Mouse (Mus musculus) lung, postnatal 4 days (tissue): ENCODE results near the gene Ddx19a.
A peak's percentile ranks its signal among the peaks of the same experiment; 100 is the strongest.
"Not testable (repeated sequence)": the region's sequence is repeated elsewhere in the genome, so short reads cannot be mapped to it uniquely, and the experiment has no call there.

Experiments used
- DNase-seq, 2 experiments: peaks; one replicate each; pipeline ENCODE4 v3.0.0; 2021

Ddx19a gene

DNA sequence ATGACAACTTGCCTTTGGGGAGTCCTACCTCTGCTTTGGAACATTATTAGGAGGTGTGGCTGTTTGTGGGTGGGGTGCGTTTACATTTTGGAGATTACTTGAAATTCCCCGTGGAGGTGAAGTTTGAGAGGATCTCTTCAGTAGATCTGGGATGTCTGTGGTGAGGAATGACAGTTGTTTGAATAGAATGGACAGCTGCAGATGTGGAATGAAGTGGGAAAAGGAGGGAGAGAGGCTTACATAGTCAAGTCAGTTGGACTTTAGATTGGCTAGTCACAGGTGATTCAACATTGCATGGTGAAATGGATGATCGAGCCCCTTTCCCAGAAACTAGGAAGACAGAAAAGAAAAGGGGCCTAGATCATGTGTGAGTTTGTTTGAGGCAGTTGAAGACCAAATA is 65.2 kb downstream of the Ddx19a start:
- DNase-seq = no peak

DNA sequence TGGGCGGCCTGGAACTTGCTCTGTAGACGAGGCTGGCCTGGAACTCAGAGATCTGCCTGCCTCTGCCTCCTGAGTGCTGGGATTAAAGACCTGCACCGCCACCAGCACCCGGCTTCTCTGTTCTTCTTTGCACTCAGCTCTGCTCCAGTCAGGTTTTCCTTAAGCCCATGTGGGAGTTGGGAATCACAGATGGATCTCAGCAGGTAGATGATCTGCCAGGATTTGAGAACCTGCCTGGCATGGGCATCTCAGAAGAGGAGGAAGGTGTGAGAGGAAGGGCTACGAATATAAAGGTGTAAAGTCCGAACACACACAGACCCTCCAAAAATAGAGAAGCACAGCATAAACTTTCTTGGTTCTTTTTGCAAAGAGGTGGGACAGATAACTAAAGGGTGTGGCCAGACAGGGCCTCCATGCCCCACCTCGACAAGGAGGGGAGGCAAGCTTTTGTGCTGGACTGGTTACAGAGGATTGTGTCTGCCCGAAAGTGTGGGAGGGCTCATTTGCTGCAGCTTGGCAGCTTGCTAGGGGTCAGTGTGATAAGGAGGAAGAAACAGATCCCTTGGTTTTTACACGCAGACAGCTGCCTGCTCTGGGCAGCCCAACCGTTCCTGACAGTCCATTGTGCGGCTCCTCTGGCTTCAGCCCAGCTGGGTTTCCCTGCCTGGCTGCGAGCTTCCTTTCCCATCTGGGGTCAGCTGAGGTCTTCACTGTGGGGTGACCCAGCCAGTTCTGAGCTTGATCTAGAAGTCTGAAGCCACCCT is 66.2 kb downstream of the Ddx19a start:
- DNase-seq = peak; percentile 78 to 89

DNA sequence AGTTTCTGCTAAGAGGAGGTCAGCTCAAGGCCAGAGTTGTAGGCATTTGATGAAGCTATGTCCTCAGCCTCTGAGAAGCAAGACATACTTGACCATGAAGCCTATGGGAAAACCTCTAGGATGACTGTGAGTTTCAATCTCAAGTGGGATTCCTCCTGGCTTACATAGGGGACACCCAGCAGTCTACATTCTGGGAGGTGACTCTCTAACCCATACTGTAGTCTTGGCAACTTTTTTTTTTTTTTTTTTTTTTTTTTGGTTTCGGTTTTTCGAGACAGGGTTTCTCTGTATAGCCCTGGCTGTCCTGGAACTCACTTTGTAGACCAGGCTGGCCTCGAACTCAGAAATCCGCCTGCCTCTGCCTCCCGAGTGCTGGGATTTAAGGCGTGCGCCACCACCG is 67.9 kb downstream of the Ddx19a start:
- DNase-seq = not testable (repeated sequence)

DNA sequence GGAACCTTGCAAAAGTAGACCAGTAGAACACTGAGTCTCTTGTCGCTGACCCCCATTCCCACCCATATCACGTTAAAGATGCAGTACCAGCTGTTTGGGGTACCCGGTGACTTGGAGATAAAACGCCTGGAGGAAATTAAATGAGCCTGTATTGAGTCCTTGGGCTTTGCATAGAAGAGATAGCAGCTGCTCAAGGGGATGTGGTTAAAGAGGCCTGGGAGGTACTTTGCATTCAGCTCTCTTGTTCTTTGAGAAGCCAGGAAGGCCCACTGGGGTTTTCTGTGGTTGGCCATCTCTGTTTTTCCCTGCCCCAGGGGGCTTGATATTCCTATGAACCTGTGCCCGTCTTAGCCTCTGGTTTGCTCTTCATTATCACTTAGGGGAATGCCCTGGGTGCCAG is 68.5 kb downstream of the Ddx19a start:
- no peak for DNase-seq

DNA sequence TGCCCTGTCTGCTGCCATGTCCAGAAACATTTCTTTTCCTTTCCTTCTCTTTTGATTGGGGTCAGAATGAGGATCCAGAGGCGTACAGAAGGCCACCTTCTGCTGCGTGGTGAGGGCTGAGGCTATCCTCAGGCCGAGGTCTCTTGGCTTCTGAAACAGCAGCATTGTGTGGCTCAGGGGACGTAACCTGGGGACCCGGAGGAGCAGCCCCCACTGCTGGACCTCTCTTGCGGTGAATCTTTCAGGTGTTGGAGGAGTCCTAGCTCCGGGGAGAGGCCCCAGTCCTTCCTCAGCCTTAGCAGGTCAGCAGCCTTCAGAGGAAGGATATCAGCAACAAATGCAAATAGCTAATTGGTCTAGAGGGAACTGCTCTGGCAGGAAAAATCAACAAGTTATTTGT is 69.2 kb downstream of the Ddx19a start:
- no peak for DNase-seq

DNA sequence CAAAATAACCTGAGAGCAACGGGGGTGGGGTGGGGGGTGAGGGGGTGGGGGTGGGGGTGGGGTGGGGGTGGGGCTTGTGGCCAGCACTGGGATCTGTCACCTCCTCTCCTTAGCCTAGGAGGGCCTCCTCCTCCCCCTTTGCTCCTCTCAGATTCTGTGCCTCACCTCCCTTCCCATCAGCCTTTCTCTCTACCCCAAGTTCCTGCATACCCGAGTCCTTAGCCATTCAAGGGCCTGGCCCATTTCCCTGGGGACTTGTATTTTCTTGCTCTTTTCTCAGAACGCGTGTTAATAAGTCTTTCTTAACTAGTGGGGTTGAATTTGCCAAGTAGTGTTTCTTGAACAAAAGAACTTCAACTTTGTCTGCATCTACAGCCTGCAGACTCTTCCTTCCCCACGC is 70.9 kb downstream of the Ddx19a start:
- DNase-seq = no peak

GRCm38 (mm10) chr8:110925691-110926140 is 71.9 kb downstream of the Ddx19a start:
- DNase-seq = no peak
